Comparison of ENCODE assay signal across 16 mouse cellular contexts in genomic region chr16:35038343-35039057, GRCm38 (mm10). TPM values are rescaled to one million over a fixed set of nuclear protein-coding genes. Genes with fewer than 3 reads are reported as not detected.
DNase-seq lines count a peak whose midpoint lies in the region; ATAC-seq lines count a peak whose summit lies in the region.
"Had no signal": no experiment of that assay in that cellular context is flagged by ENCODE, and none has a peak within 500 bp of the region (broad histone marks: within the 10 kb centered on the region; RNA-seq: fewer than 3 reads in every experiment).

No protein-coding gene starts in this region.

- H3K27me3 ChIP-seq in midbrain, embryonic 12.5 days = no peaks in the 10 kb centered on the region
- no peaks in the 10 kb centered on the region for H3K27me3 ChIP-seq in midbrain, embryonic 16.5 days (ENCODE audit: control insufficient read depth, insufficient read depth, low read depth, low read length)
- no peaks in the 10 kb centered on the region for H3K27me3 ChIP-seq in midbrain, embryonic 14.5 days (ENCODE audit: control insufficient read depth, insufficient read depth, low read length)
- H3K27me3 ChIP-seq: hindbrain, embryonic 15.5 days; limb, embryonic 13.5 days had no signal

- WGBS in midbrain, embryonic 12.5 days = 19% methylated on average over 4 of the region's 4 CpGs
- 19% methylated on average over 4 of the region's 4 CpGs for WGBS in midbrain, embryonic 16.5 days
- 16% methylated on average over 4 of the region's 4 CpGs for WGBS in midbrain, embryonic 14.5 days

- peak; percentile 49 for DNase-seq in heart, adult 11 months
- no peak for DNase-seq in heart, postnatal 14 days
- peak; percentile 55 for DNase-seq in embryo, embryonic 10 days (ENCODE audit: low spot score)
- DNase-seq in midbrain, embryonic 14.5 days = peak; percentile 35
- no peak for DNase-seq in thymus, postnatal 25 days
- DNase-seq: adrenal gland, postnatal 10 days; cerebellum, adult 8-10 months; kidney, adult 9 months; lung, postnatal 14 days; spleen, adult 18-20 months; thymus, postnatal 36 days had no signal

- H3K9me3 ChIP-seq in midbrain, embryonic 12.5 days = no peaks in the 10 kb centered on the region
- H3K9me3 ChIP-seq in midbrain, embryonic 16.5 days (replicated peaks; ENCODE audit: control insufficient read depth, low read length, poor library complexity, severe bottlenecking) = no peaks in the 10 kb centered on the region
- no peaks in the 10 kb centered on the region for H3K9me3 ChIP-seq in midbrain, embryonic 14.5 days (ENCODE audit: control insufficient read depth, low read length)
- H3K9me3 ChIP-seq: hindbrain, embryonic 15.5 days; limb, embryonic 13.5 days had no signal

- no peak overlapping the region for H3K4me2 ChIP-seq in midbrain, embryonic 12.5 days (replicated peaks)
- H3K4me2 ChIP-seq in midbrain, embryonic 16.5 days (ENCODE audit: low read length) = no peak overlapping the region
- H3K4me2 ChIP-seq in midbrain, embryonic 14.5 days (ENCODE audit: low read length) = no peak overlapping the region
- H3K4me2 ChIP-seq: hindbrain, embryonic 15.5 days; limb, embryonic 13.5 days had no signal

- peak; percentile 56; the same call in 1 of the 2 replicates for ATAC-seq in midbrain, embryonic 12.5 days (ENCODE audit: low FRiP score, low read depth)
- ATAC-seq in midbrain, embryonic 16.5 days = no peak
- ATAC-seq in midbrain, embryonic 14.5 days (ENCODE audit: low FRiP score, low TSS enrichment) = peak; percentile 55; the same call in 1 of the 2 replicates

- peaks cover 13% of the 10 kb centered on the region for H3K4me1 ChIP-seq in midbrain, embryonic 12.5 days
- 0 out of 2 replicates have a peak, but pooled peaks cover 2% of the 10 kb centered on the region for H3K4me1 ChIP-seq in midbrain, embryonic 16.5 days (ENCODE audit: control insufficient read depth, insufficient read depth, low read length)
- 0 out of 2 replicates have a peak, but pooled peaks cover 6% of the 10 kb centered on the region for H3K4me1 ChIP-seq in midbrain, embryonic 14.5 days (ENCODE audit: control insufficient read depth, insufficient read depth, low read length)
- H3K4me1 ChIP-seq: hindbrain, embryonic 15.5 days had no signal

- H3K36me3 ChIP-seq in midbrain, embryonic 12.5 days = peaks cover 16% of the 10 kb centered on the region; the same call in 1 of the 2 replicates
- peaks cover 12% of the 10 kb centered on the region; the same call in 1 of the 2 replicates for H3K36me3 ChIP-seq in midbrain, embryonic 16.5 days (ENCODE audit: control insufficient read depth, insufficient read depth, low read length)
- 0 out of 2 replicates have a peak, but pooled peaks cover 6% of the 10 kb centered on the region for H3K36me3 ChIP-seq in midbrain, embryonic 14.5 days (ENCODE audit: control insufficient read depth, insufficient read depth, low read length)

- H3K27ac ChIP-seq in midbrain, embryonic 12.5 days (replicated peaks) = peak overlapping the region; percentile 43
- no peak overlapping the region for H3K27ac ChIP-seq in midbrain, embryonic 16.5 days (ENCODE audit: low read length)
- H3K27ac ChIP-seq in midbrain, embryonic 14.5 days (replicated peaks; ENCODE audit: low read depth, low read length) = peak overlapping the region; percentile 14; the same call in 1 of the 2 replicates
- H3K27ac ChIP-seq: hindbrain, embryonic 15.5 days; limb, embryonic 13.5 days; stomach, postnatal 0 days had no signal

- intact Hi-C loops in heart, postnatal 14 days (cut with DNase I) = no loop called here

- H3K4me3 ChIP-seq in midbrain, embryonic 12.5 days = no peak overlapping the region
- no peak overlapping the region for H3K4me3 ChIP-seq in midbrain, embryonic 16.5 days (ENCODE audit: low read depth, low read length)
- no peak overlapping the region for H3K4me3 ChIP-seq in midbrain, embryonic 14.5 days (replicated peaks; ENCODE audit: low read depth, low read length)
- H3K4me3 ChIP-seq: hindbrain, embryonic 15.5 days; limb, embryonic 13.5 days had no signal

- no peak overlapping the region for H3K9ac ChIP-seq in midbrain, embryonic 12.5 days (replicated peaks)
- H3K9ac ChIP-seq in midbrain, embryonic 16.5 days (ENCODE audit: low read depth, low read length) = no peak overlapping the region
- no peak overlapping the region for H3K9ac ChIP-seq in midbrain, embryonic 14.5 days (replicated peaks; ENCODE audit: low read length)
- H3K9ac ChIP-seq: hindbrain, embryonic 15.5 days; limb, embryonic 13.5 days had no signal

RNA-seq across cellular contexts. Expression of gene Hacd2, which starts 16.3 kb away (rescaled TPM):
- 1 to 10 TPM; 8.3 to 8.5 TPM for total RNA-seq in heart, postnatal 14 days (2021)
- polyA plus RNA-seq in midbrain, embryonic 12.5 days (2016; fragmentation: Nextera tagmentation; extraction: Ambion mirVana) = 44.0 and 46.4 TPM in 2 replicates
- 40.4 and 44.0 TPM in 2 replicates for polyA plus RNA-seq in midbrain, embryonic 16.5 days (2015; fragmentation: Nextera tagmentation; extraction: Ambion mirVana)
- 25.9 and 26.2 TPM in 2 replicates for polyA plus RNA-seq in midbrain, embryonic 14.5 days (2014; fragmentation: Nextera tagmentation; extraction: Ambion mirVana)

Comparison
In these comparisons a context has a peak if more than half of its experiments do, and no peak if none do; other contexts are left out.
1. DNase-seq: peak in heart, adult 11 months (single experiment), embryo, embryonic 10 days (single experiment) and midbrain, embryonic 14.5 days (single experiment); none in heart, postnatal 14 days (0 of 2) and thymus, postnatal 25 days (single experiment).